Mouse (Mus musculus) cerebellum, adult 2 months (tissue): ENCODE results near the gene Acaca.

ENCODE experiments used
- CTCF ChIP-seq: fragments of 200-500 bp; IDR thresholded peaks from 2 replicates; pipeline ENCODE4 v1.5.1; 2011; ENCODE audit warnings: low read depth, mild to moderate bottlenecking, control low read depth, low read length, moderate library complexity, borderline replicate concordance; ENCODE audit not compliant: insufficient read depth
- POLR2A ChIP-seq: fragments of 200-500 bp; IDR thresholded peaks from 2 replicates; pipeline ENCODE4 v1.6.1; 2011; ENCODE audit warnings: low read length, control low read depth, borderline replicate concordance; ENCODE audit not compliant: insufficient read depth

DNA sequence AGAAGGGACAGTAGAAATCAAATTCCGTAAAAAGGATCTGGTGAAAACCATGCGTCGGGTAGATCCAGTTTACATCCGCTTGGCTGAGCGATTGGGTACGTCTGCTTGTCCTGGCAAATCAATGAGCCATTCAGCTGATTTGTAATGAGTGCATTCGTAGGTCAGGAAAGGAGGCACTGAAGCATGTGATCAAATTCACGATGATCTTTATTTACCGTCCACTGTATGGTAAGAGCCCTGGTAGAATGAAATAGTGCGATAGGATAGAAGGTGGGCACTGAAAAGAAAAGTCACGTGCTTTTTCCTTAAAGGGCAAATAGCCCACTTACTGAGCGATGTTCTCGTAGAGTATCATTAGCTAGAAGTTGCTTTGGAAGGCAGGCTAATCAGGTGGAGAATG, 253.0 kb downstream of the Acaca start:
- no peak for TF ChIP-seq CTCF
- TF ChIP-seq POLR2A: no peak
